Mouse (Mus musculus): Measurements from ENCODE around the gene Eml1. TPM values are rescaled to one million over a fixed set of nuclear protein-coding genes. Genes with fewer than 3 reads are reported as not detected.

Eml1 gene
- polyA plus RNA-seq, 1 experiment from 2014 or later = 92.4 TPM

- 38% methylated on average over 9 of the region's 9 CpGs for WGBS
Observed at GRCm38 (mm10) chr12:108480704-108481365, 110.1 kb downstream of the Eml1 start.

GRCm38 (mm10) chr12:108489076-108489475, 118.3 kb downstream of the Eml1 start:
- Histone ChIP-seq H3K4me1 (ENCODE audit: insufficient read depth, low read length) (peaks cover 9% of the 10 kb centered on the region), H3K27me3 (ENCODE audit: insufficient read depth, low read length) (no peaks in the 10 kb centered on the region), H3K9me3 (ENCODE audit: low read length) (no peaks in the 10 kb centered on the region), H3K4me3 (ENCODE audit: low read length) (no peak overlapping the region), H3K27ac (ENCODE audit: low read length) (no peak overlapping the region), H3K4me2 (replicated peaks; ENCODE audit: low read depth, low read length) (no peak overlapping the region), H3K9ac (replicated peaks; ENCODE audit: low read length) (no peak overlapping the region), H3K36me3 (ENCODE audit: insufficient read depth, low read length) (no peaks in the 10 kb centered on the region)
- WGBS = 81% methylated on average over 5 of the region's 5 CpGs
- no peak for ATAC-seq (ENCODE audit: low FRiP score, low TSS enrichment)

More at GRCm38 (mm10) chr12:108480704-108481365, 110.1 kb downstream of the Eml1 start:
- Histone ChIP-seq H3K4me2 (replicated peaks; ENCODE audit: low read depth, low read length) (no peak overlapping the region), H3K4me3 (ENCODE audit: low read length) (no peak overlapping the region), H3K36me3 (ENCODE audit: insufficient read depth, low read length) (peaks cover 4% of the 10 kb centered on the region; the same call in 1 of the 2 replicates), H3K27ac (ENCODE audit: low read length) (no peak overlapping the region), H3K4me1 (ENCODE audit: insufficient read depth, low read length) (no peaks in the 10 kb centered on the region), H3K9ac (replicated peaks; ENCODE audit: low read length) (no peak overlapping the region), H3K27me3 (ENCODE audit: insufficient read depth, low read length) (no peaks in the 10 kb centered on the region), H3K9me3 (ENCODE audit: low read length) (no peaks in the 10 kb centered on the region; the same call in 1 of the 2 replicates)
- ATAC-seq (ENCODE audit: low FRiP score, low TSS enrichment) = no peak

GRCm38 (mm10) chr12:108489741-108490140, 119.0 kb downstream of the Eml1 start:
- no peaks in the 10 kb centered on the region for H3K9me3 ChIP-seq (ENCODE audit: low read length)
- no peaks in the 10 kb centered on the region for H3K36me3 ChIP-seq (ENCODE audit: insufficient read depth, low read length)
- H3K27ac ChIP-seq (ENCODE audit: low read length) = no peak overlapping the region
- no peaks in the 10 kb centered on the region for H3K27me3 ChIP-seq (ENCODE audit: insufficient read depth, low read length)
- WGBS = 81% methylated on average over 2 of the region's 2 CpGs
- no peak overlapping the region for H3K4me2 ChIP-seq (replicated peaks; ENCODE audit: low read depth, low read length)
- H3K9ac ChIP-seq (replicated peaks; ENCODE audit: low read length) = no peak overlapping the region
- H3K4me3 ChIP-seq (ENCODE audit: low read length) = no peak overlapping the region
- peaks cover 14% of the 10 kb centered on the region for H3K4me1 ChIP-seq (ENCODE audit: insufficient read depth, low read length)
- no peak for ATAC-seq (ENCODE audit: low FRiP score, low TSS enrichment)

DNA sequence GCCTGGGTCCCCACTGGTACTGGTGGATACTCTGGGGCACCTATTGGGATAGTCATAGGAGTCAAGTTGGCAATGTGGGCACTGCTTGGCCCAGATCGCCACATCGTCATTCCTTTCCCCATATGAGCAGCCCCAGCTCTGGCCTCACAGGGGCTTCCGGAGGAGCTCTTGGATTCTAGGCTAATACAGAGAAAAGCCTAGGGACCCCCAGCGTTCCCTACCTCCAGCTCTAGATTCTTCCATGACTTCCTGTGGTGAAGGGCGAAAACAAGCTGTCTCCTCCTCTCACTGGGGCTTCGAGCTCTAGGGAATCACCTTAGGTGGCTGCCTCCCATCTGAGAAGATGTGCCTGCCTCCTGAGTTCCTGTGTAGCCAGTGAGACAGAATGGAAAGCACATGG, 119.6 kb downstream of the Eml1 start:
- Histone ChIP-seq H3K9me3 (ENCODE audit: low read length) (no peaks in the 10 kb centered on the region), H3K9ac (replicated peaks; ENCODE audit: low read length) (no peak overlapping the region), H3K4me1 (ENCODE audit: insufficient read depth, low read length) (peaks cover 20% of the 10 kb centered on the region), H3K4me2 (replicated peaks; ENCODE audit: low read depth, low read length) (no peak overlapping the region), H3K36me3 (ENCODE audit: insufficient read depth, low read length) (no peaks in the 10 kb centered on the region), H3K27me3 (ENCODE audit: insufficient read depth, low read length) (no peaks in the 10 kb centered on the region), H3K27ac (ENCODE audit: low read length) (no peak overlapping the region), H3K4me3 (ENCODE audit: low read length) (no peak overlapping the region)
- WGBS = 90% methylated on average over 6 of the region's 6 CpGs
- no peak for ATAC-seq (ENCODE audit: low FRiP score, low TSS enrichment)

DNA sequence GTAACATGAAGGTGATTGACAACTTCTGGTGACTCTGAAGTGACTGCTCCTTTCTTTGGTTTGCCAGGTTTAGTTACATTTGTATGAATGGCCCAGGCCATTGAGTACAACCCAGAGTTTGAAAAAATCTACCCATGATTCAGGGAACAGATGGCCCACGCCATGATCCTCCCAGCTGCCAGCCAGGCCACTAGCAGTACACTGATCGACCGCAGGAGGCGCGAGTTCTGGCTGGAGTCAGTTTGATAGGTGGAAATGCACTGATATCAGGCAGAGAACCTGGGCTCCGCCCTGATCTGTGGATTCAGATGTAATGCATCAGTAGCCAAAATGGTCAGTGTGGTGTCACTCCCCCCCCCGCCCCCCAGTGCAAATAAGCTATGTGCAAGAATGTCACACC, 120.2 kb downstream of the Eml1 start:
- no peak for ATAC-seq (ENCODE audit: low FRiP score, low TSS enrichment)
- 65% methylated on average over 7 of the region's 7 CpGs for WGBS

DNA sequence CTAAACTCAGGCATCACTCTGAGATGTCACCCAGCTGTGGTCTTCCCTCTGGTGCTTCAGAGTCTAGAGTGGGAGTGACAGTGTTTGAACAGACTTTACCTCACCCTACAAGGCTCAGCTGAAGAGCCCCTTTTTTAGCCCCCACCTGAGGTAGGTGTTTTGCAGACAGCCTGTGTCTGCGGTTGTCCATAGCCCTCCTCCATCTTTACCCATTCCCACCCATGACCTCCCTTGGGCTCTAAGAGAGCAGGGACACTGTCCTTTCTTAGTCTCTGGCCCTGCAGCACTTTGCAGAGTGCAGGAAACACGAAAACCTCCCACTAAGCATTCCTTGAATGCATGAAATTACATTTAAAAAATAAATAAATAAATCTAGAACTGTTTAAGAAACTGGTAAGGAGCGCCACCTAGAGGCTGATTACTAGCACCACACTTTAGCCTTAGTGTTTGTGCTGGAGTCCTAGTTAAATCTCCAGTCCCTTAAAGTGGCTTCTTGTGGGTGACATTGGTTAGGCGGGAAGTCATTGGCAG, 123.3 kb downstream of the Eml1 start:
- Histone ChIP-seq H3K9me3 (ENCODE audit: low read length) (no peaks in the 10 kb centered on the region), H3K27ac (ENCODE audit: low read length) (peak overlapping the region; percentile 73), H3K36me3 (ENCODE audit: insufficient read depth, low read length) (no peaks in the 10 kb centered on the region), H3K9ac (replicated peaks; ENCODE audit: low read length) (0 out of 2 replicates have a peak overlapping the region, but pooled peaks have one; percentile 14), H3K4me2 (replicated peaks; ENCODE audit: low read depth, low read length) (0 out of 2 replicates have a peak overlapping the region, but pooled peaks have one; percentile 7), H3K4me1 (ENCODE audit: insufficient read depth, low read length) (peaks cover 29% of the 10 kb centered on the region), H3K27me3 (ENCODE audit: insufficient read depth, low read length) (no peaks in the 10 kb centered on the region), H3K4me3 (ENCODE audit: low read length) (no peak overlapping the region)
- WGBS = 23% methylated on average over 4 of the region's 4 CpGs
- peak; percentile 50; the same call in 1 of the 2 replicates for ATAC-seq (ENCODE audit: low FRiP score, low TSS enrichment)

More for the DNA sequence above, 120.2 kb downstream of the Eml1 start:
- Histone ChIP-seq H3K9ac (replicated peaks; ENCODE audit: low read length) (no peak overlapping the region), H3K27me3 (ENCODE audit: insufficient read depth, low read length) (no peaks in the 10 kb centered on the region), H3K27ac (ENCODE audit: low read length) (no peak overlapping the region), H3K4me3 (ENCODE audit: low read length) (no peak overlapping the region), H3K4me1 (ENCODE audit: insufficient read depth, low read length) (peaks cover 25% of the 10 kb centered on the region), H3K9me3 (ENCODE audit: low read length) (no peaks in the 10 kb centered on the region), H3K4me2 (replicated peaks; ENCODE audit: low read depth, low read length) (no peak overlapping the region), H3K36me3 (ENCODE audit: insufficient read depth, low read length) (no peaks in the 10 kb centered on the region)

GRCm38 (mm10) chr12:108495455-108496235, 124.9 kb downstream of the Eml1 start:
- Histone ChIP-seq H3K9ac (replicated peaks; ENCODE audit: low read length) (no peak overlapping the region), H3K4me1 (ENCODE audit: insufficient read depth, low read length) (peaks cover 33% of the 10 kb centered on the region), H3K36me3 (ENCODE audit: insufficient read depth, low read length) (no peaks in the 10 kb centered on the region), H3K27ac (ENCODE audit: low read length) (peak overlapping the region; percentile 77), H3K4me2 (replicated peaks; ENCODE audit: low read depth, low read length) (no peak overlapping the region), H3K9me3 (ENCODE audit: low read length) (no peaks in the 10 kb centered on the region), H3K27me3 (ENCODE audit: insufficient read depth, low read length) (no peaks in the 10 kb centered on the region), H3K4me3 (ENCODE audit: low read length) (no peak overlapping the region)
- peak; percentile 72 for ATAC-seq (ENCODE audit: low FRiP score, low TSS enrichment)
- 54% methylated on average over 8 of the region's 8 CpGs for WGBS

DNA sequence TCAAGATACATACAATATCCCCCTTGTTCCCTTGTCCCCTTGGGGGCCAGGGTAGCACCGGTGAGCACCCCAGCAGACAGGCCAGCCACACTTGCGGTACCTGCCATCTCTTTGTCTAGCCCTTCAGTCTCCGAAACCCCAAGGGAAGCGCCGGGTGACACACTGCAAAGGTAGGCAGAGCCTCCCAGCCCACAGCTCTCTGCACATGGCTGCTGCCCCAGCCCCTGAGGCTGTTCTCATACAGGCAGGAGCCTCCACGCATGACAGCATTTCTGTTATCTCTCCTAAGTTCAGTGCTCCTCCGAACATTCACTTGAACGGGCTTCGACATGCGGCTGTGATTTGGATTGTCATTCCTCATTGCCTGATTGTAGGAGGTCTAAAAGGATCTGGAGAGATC, 132.3 kb downstream of the Eml1 start:
- Histone ChIP-seq H3K27ac (ENCODE audit: low read length) (no peak overlapping the region), H3K36me3 (ENCODE audit: insufficient read depth, low read length) (peaks cover 3% of the 10 kb centered on the region; the same call in 1 of the 2 replicates), H3K4me1 (ENCODE audit: insufficient read depth, low read length) (peaks cover 11% of the 10 kb centered on the region), H3K27me3 (ENCODE audit: insufficient read depth, low read length) (no peaks in the 10 kb centered on the region), H3K9ac (replicated peaks; ENCODE audit: low read length) (no peak overlapping the region), H3K9me3 (ENCODE audit: low read length) (no peaks in the 10 kb centered on the region), H3K4me2 (replicated peaks; ENCODE audit: low read depth, low read length) (peak overlapping the region; percentile 24; the same call in 1 of the 2 replicates), H3K4me3 (ENCODE audit: low read length) (no peak overlapping the region)
- ATAC-seq (ENCODE audit: low FRiP score, low TSS enrichment) = peak; percentile 63; the same call in 1 of the 2 replicates
- WGBS = 40% methylated on average over 10 of the region's 10 CpGs

DNA sequence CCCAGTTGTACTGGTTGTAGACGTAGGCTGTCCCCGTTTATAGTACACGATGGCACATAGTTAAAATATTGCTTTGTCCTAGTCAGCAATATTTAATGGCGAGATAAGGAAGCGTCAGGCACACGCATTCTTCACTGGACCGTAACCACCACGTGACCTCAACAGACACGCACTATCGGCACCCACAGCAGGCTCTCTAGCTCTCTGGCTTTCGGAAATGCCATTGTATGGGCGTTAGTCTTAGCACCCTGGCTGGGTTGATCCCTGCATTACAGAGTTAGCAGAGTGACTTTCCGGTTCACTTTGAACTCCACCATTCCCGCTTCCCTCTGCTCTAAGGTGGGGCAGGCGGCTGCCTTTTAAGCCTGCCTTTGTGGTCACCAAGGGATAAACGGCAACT, 132.8 kb downstream of the Eml1 start:
- peak overlapping the region; percentile 24; the same call in 1 of the 2 replicates for H3K4me2 ChIP-seq (replicated peaks; ENCODE audit: low read depth, low read length)
- peaks cover 3% of the 10 kb centered on the region; the same call in 1 of the 2 replicates for H3K36me3 ChIP-seq (ENCODE audit: insufficient read depth, low read length)
- peak; percentile 31; the same call in 1 of the 2 replicates for ATAC-seq (ENCODE audit: low FRiP score, low TSS enrichment)
- no peak overlapping the region for H3K9ac ChIP-seq (replicated peaks; ENCODE audit: low read length)
- H3K4me3 ChIP-seq (ENCODE audit: low read length) = no peak overlapping the region
- no peaks in the 10 kb centered on the region for H3K27me3 ChIP-seq (ENCODE audit: insufficient read depth, low read length)
- 45% methylated on average over 16 of the region's 16 CpGs for WGBS
- H3K27ac ChIP-seq (ENCODE audit: low read length) = no peak overlapping the region
- H3K9me3 ChIP-seq (ENCODE audit: low read length) = no peaks in the 10 kb centered on the region
- peaks cover 11% of the 10 kb centered on the region for H3K4me1 ChIP-seq (ENCODE audit: insufficient read depth, low read length)
